Mouse (Mus musculus): ENCODE measurements around the gene Flcn. TPM values are rescaled to one million over a fixed set of nuclear protein-coding genes. Genes with fewer than 3 reads are reported as not detected.

The Flcn gene
- polyA plus RNA-seq, 1 experiment from 2014 or later = 32.2 TPM

DNA sequence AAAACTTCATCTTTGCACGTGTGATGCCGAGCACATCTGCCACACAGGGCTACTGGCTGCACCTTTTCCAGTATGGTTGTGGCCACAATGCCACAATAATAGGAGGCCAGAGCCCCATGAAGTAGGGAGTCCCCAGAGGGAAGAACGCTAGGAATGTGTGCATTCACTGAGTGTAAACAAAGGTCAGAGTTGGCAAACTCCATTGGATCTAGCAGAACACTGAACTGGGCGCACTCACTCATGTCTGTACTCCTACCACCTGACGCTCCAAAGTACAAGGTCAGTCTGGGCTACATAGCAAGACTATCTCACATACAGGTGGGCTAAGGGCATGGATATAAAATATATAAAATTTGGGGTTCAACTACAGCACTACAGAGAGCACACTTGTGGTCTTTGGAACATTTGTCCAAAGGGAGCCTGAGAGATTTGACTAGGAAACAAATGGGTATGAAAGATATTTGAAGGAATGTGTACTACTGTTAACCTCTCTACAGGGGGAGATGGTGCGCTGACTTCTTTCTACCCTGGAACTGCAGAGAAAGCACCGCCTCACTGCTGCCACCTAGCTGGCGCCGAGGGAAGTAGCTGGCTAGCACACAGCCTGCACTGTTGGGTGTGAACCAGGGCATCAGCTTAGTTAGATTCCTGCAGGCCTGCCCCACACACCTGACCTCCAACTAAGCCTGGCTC, 31.5 kb downstream of the Flcn start:
- H3K4me2 ChIP-seq = no peak overlapping the region
- WGBS = 54% methylated on average over 9 of the region's 9 CpGs
- no peaks in the 10 kb centered on the region for H3K27me3 ChIP-seq
- H3K36me3 ChIP-seq (ENCODE audit: poor library complexity, severe bottlenecking) = peaks cover 56% of the 10 kb centered on the region
- no peak overlapping the region for H3K27ac ChIP-seq
- no peak overlapping the region for H3K4me3 ChIP-seq
- H3K9me3 ChIP-seq (replicated peaks) = no peaks in the 10 kb centered on the region
- H3K4me1 ChIP-seq = no peaks in the 10 kb centered on the region
- no peak overlapping the region for H3K9ac ChIP-seq
- ATAC-seq = no peak

DNA sequence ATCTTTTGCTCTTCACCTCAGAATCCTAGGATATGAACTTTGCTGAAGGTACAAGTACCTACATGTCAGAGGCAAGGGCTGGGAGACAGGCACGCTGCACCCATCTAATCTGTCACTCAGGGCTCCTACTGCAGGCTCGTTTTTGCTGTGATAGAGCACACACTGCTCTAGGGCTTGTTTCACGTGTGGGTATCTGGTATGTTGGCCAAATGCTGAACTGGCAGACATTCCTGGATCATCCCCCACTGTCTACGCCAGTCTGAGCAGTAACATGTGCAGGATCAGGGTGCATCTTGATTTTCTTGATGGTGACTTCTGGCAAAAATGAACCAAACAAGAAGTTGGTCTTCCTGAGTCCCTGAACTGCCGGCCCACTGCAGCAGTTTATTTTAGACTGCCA, 32.6 kb downstream of the Flcn start:
- H3K36me3 ChIP-seq (ENCODE audit: poor library complexity, severe bottlenecking) = peaks cover 66% of the 10 kb centered on the region

GRCm38 (mm10) chr11:59775435-59776148, 34.2 kb downstream of the Flcn start:
- H3K36me3 ChIP-seq (ENCODE audit: poor library complexity, severe bottlenecking) = peaks cover 83% of the 10 kb centered on the region
- H3K4me1 ChIP-seq = no peaks in the 10 kb centered on the region
- H3K4me3 ChIP-seq = no peak overlapping the region
- no peak overlapping the region for H3K4me2 ChIP-seq
- H3K9me3 ChIP-seq (replicated peaks) = no peaks in the 10 kb centered on the region
- H3K27ac ChIP-seq = no peak overlapping the region
- no peak overlapping the region for H3K9ac ChIP-seq
- H3K27me3 ChIP-seq = no peaks in the 10 kb centered on the region
- ATAC-seq = no peak
- 88% methylated on average over 13 of the region's 13 CpGs for WGBS

More for the DNA sequence above, 32.6 kb downstream of the Flcn start:
- Histone ChIP-seq H3K4me1 (no peaks in the 10 kb centered on the region), H3K27ac (no peak overlapping the region), H3K9ac (no peak overlapping the region), H3K4me2 (no peak overlapping the region), H3K27me3 (no peaks in the 10 kb centered on the region), H3K9me3 (replicated peaks) (no peaks in the 10 kb centered on the region), H3K4me3 (no peak overlapping the region)
- WGBS = 94% methylated on average over 5 of the region's 5 CpGs
- ATAC-seq = no peak

DNA sequence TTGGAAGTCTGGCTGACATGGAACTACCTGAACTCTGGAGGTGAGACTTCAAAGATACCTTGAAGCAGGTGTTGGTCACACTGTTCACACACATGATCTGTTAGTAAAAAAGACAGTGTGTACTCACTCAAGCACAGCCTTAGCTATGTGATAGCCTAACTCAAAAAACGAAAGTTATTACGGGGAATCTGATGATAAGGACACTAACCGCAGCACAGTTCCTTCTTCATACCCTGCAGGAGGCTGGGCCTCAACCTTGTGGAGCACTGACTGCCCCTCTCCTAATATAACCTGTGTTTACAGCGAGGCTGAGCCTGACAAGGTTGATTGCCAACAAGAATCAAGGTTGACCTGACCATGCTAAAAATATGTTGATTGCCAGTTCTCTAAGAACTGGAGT, 35.3 kb downstream of the Flcn start:
- Histone ChIP-seq H3K36me3 (ENCODE audit: poor library complexity, severe bottlenecking) (peaks cover 94% of the 10 kb centered on the region), H3K27ac (no peak overlapping the region), H3K4me3 (no peak overlapping the region), H3K4me1 (no peaks in the 10 kb centered on the region), H3K9me3 (replicated peaks) (no peaks in the 10 kb centered on the region), H3K4me2 (no peak overlapping the region), H3K27me3 (no peaks in the 10 kb centered on the region), H3K9ac (no peak overlapping the region)
- whole genome bisulfite sequencing = 93% methylated on average over 4 of the region's 4 CpGs
- no peak for ATAC-seq

DNA sequence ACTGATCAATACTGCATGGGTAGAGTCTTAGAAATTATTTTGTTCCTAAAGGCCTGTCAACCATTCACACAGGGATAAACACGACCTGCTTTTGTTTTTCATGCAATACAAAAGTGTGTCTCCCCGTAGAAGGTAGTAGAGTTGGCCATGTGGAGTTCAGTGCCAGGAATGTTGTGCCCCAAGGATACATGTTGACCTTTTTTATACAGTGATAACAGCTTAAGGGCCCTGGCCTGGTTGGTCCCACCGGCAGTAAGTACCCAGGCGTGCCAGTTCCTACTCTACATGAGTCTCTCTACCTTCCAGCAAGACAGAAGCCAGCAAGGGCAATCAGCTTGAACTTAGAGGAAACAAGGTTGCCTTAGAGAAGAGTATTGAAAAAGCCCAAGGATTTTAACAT, 36.9 kb downstream of the Flcn start:
- H3K9me3 ChIP-seq (replicated peaks) = no peaks in the 10 kb centered on the region
- H3K36me3 ChIP-seq (ENCODE audit: poor library complexity, severe bottlenecking) = peaks cover 99% of the 10 kb centered on the region
- no peak overlapping the region for H3K4me2 ChIP-seq
- H3K4me1 ChIP-seq = no peaks in the 10 kb centered on the region
- H3K27me3 ChIP-seq = no peaks in the 10 kb centered on the region
- WGBS = 90% methylated on average over 4 of the region's 4 CpGs
- no peak overlapping the region for H3K4me3 ChIP-seq
- no peak for ATAC-seq
- no peak overlapping the region for H3K27ac ChIP-seq
- no peak overlapping the region for H3K9ac ChIP-seq

GRCm38 (mm10) chr11:59772291-59772690, 37.5 kb downstream of the Flcn start:
- peaks cover 100% of the 10 kb centered on the region for H3K36me3 ChIP-seq (ENCODE audit: poor library complexity, severe bottlenecking)
- ATAC-seq = no peak
- H3K4me2 ChIP-seq = no peak overlapping the region

GRCm38 (mm10) chr11:59770753-59771152, 39.1 kb downstream of the Flcn start:
- H3K9ac ChIP-seq = no peak overlapping the region
- no peak overlapping the region for H3K27ac ChIP-seq
- H3K4me2 ChIP-seq = no peak overlapping the region
- peaks cover 100% of the 10 kb centered on the region for H3K36me3 ChIP-seq (ENCODE audit: poor library complexity, severe bottlenecking)
- ATAC-seq = no peak
- WGBS = 85% methylated on average over 7 of the region's 7 CpGs
- H3K4me3 ChIP-seq = no peak overlapping the region
- no peaks in the 10 kb centered on the region for H3K4me1 ChIP-seq
- no peaks in the 10 kb centered on the region for H3K9me3 ChIP-seq (replicated peaks)
- no peaks in the 10 kb centered on the region for H3K27me3 ChIP-seq

More at GRCm38 (mm10) chr11:59772291-59772690, 37.5 kb downstream of the Flcn start:
- H3K27ac ChIP-seq = no peak overlapping the region
- no peaks in the 10 kb centered on the region for H3K27me3 ChIP-seq
- H3K4me1 ChIP-seq = no peaks in the 10 kb centered on the region
- no peak overlapping the region for H3K4me3 ChIP-seq
- H3K9ac ChIP-seq = no peak overlapping the region
- WGBS = 84% methylated on average over 2 of the region's 2 CpGs
- H3K9me3 ChIP-seq (replicated peaks) = no peaks in the 10 kb centered on the region

DNA sequence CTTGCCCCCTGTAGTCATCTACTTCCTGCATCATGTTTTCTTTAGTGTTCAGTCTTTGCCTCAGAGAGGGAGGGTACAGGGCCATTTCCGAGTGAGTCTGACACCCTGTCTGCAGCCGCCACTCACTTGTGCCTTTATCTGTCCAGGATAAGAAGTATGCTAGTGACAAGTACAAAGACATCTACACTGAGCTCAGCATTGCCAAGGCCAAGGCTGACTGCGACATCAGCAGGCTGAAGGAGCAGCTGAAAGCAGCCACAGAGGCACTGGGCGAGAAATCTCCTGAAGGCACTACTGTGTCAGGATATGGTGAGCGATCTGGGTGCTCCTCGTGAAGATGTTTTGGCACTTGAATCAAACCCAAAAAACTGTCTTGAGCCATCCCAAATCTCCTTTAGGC, 40.1 kb downstream of the Flcn start:
- Histone ChIP-seq H3K9ac (no peak overlapping the region), H3K27me3 (no peaks in the 10 kb centered on the region), H3K4me2 (no peak overlapping the region), H3K36me3 (ENCODE audit: poor library complexity, severe bottlenecking) (peaks cover 100% of the 10 kb centered on the region), H3K9me3 (replicated peaks) (no peaks in the 10 kb centered on the region), H3K4me1 (no peaks in the 10 kb centered on the region), H3K27ac (no peak overlapping the region), H3K4me3 (no peak overlapping the region)
- no peak for ATAC-seq
- WGBS = 91% methylated on average over 6 of the region's 6 CpGs

DNA sequence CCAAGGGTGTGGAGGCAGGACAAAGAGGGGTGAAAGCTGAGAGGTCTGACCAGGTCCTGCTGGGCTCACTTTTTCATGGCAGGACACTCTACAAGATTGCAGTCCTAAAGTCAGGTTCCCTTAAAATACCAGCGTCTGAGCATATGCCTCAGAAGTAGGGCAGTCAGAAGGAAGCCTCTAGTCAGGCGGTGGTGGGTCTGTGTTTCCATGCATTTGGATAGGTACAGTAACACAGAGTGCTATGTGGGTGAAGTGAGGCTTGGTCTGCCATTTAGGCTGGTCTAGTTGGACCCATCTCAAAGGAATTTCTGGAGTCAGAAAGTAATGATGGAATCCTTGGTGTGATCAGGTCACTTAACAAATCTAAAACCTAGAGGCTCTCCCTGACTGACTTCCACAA, 40.5 kb downstream of the Flcn start:
- Histone ChIP-seq H3K36me3 (ENCODE audit: poor library complexity, severe bottlenecking) (peaks cover 100% of the 10 kb centered on the region), H3K9me3 (replicated peaks) (no peaks in the 10 kb centered on the region), H3K27ac (no peak overlapping the region), H3K4me1 (no peaks in the 10 kb centered on the region), H3K4me2 (no peak overlapping the region), H3K27me3 (no peaks in the 10 kb centered on the region), H3K4me3 (no peak overlapping the region), H3K9ac (no peak overlapping the region)
- no peak for ATAC-seq
- WGBS = 87% methylated on average over 2 of the region's 2 CpGs

GRCm38 (mm10) chr11:59760796-59761195, 49.0 kb downstream of the Flcn start:
- 93% methylated on average over 6 of the region's 6 CpGs for WGBS
- no peak overlapping the region for H3K9ac ChIP-seq
- no peak for ATAC-seq
- H3K36me3 ChIP-seq (ENCODE audit: poor library complexity, severe bottlenecking) = peaks cover 95% of the 10 kb centered on the region
- no peaks in the 10 kb centered on the region for H3K4me1 ChIP-seq
- H3K9me3 ChIP-seq (replicated peaks) = no peaks in the 10 kb centered on the region
- H3K27ac ChIP-seq = no peak overlapping the region
- H3K4me2 ChIP-seq = no peak overlapping the region
- H3K27me3 ChIP-seq = no peaks in the 10 kb centered on the region
- H3K4me3 ChIP-seq = no peak overlapping the region

DNA sequence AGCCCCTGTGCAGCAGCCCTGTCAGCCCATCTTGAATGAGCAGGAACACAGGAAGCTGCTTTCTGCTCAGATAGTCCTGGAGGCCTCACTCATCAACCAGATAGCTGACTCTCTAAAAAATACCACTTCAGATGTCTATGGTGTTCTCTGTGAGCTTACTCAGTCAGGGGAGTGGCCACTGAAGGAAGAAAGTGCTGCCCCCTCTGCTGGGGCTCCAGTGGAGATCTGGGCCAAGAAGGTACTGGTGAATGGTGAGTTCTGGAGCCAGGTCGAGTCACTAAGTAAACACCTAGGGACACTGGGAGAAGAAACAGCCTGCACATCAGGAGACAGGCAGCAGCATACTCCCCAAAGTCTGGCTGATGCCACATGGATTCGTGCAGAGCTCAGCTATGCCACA, 50.2 kb downstream of the Flcn start:
- Histone ChIP-seq H3K4me2 (no peak overlapping the region), H3K36me3 (ENCODE audit: poor library complexity, severe bottlenecking) (peaks cover 95% of the 10 kb centered on the region), H3K9me3 (replicated peaks) (no peaks in the 10 kb centered on the region), H3K27ac (no peak overlapping the region), H3K4me1 (no peaks in the 10 kb centered on the region), H3K9ac (no peak overlapping the region), H3K4me3 (no peak overlapping the region), H3K27me3 (no peaks in the 10 kb centered on the region)
- no peak for ATAC-seq
- WGBS = 85% methylated on average over 2 of the region's 2 CpGs

- H3K9ac ChIP-seq = no peak overlapping the region
- H3K4me1 ChIP-seq = no peaks in the 10 kb centered on the region
- no peaks in the 10 kb centered on the region for H3K9me3 ChIP-seq (replicated peaks)
- ATAC-seq = no peak
- 76% methylated on average over 4 of the region's 4 CpGs for WGBS
- H3K27me3 ChIP-seq = no peaks in the 10 kb centered on the region
- no peak overlapping the region for H3K27ac ChIP-seq
- no peak overlapping the region for H3K4me3 ChIP-seq
- no peak overlapping the region for H3K4me2 ChIP-seq
- peaks cover 93% of the 10 kb centered on the region for H3K36me3 ChIP-seq (ENCODE audit: poor library complexity, severe bottlenecking)
Measured at GRCm38 (mm10) chr11:59759178-59759577, 50.6 kb downstream of the Flcn start.

Measured in forebrain, embryonic 13.5 days (tissue).